Mouse (Mus musculus) midbrain, postnatal 0 days (tissue): Measurements from ENCODE around the gene Rccd1. TPM values are rescaled to one million over a fixed set of nuclear protein-coding genes. Genes with fewer than 3 reads are reported as not detected.
A peak's percentile ranks its signal among the peaks of the same experiment; 100 is the strongest.

Experiments used
- ATAC-seq: fragments of 200-750 bp; cut with Nextera tagmentation; 2 replicates; pipeline ENCODE4 v1.8.0; 2017; ENCODE audit warnings: moderate number of reproducible peaks, mild to moderate bottlenecking, moderate TSS enrichment, moderate library complexity; ENCODE audit not compliant: low FRiP score
- DNase-seq: peaks from one replicate; pipeline ENCODE4 v3.0.0-alpha.2; 2015; ENCODE audit warnings: low spot score
- H3K27ac ChIP-seq: fragments of 300-500 bp; sonication (generic); 2 replicates; pipeline ENCODE4 v1.5.1; 2014; ENCODE audit warnings: low read depth, mild to moderate bottlenecking, low read length, mixed read lengths
- H3K27me3 ChIP-seq: fragments of 300-500 bp; sonication (generic); 2 replicates; pipeline ENCODE4 v1.6.1; 2014; ENCODE audit warnings: low read length, control low read depth, mixed read lengths; ENCODE audit not compliant: insufficient read depth
- H3K36me3 ChIP-seq: fragments of 300-500 bp; sonication (generic); 2 replicates; pipeline ENCODE4 v1.6.1; 2014; ENCODE audit warnings: low read length, control low read depth, mixed read lengths; ENCODE audit not compliant: insufficient read depth
- H3K4me1 ChIP-seq: fragments of 300-500 bp; sonication (generic); 2 replicates; pipeline ENCODE4 v1.6.1; 2014; ENCODE audit warnings: mild to moderate bottlenecking, control low read depth, antibody characterized with exemption, low read length, mixed read lengths; ENCODE audit not compliant: insufficient read depth
- H3K4me2 ChIP-seq: fragments of 300-500 bp; sonication (generic); 2 replicates; pipeline ENCODE4 v1.6.1; 2014; ENCODE audit warnings: low read depth, mild to moderate bottlenecking, low read length, mixed read lengths; ENCODE audit not compliant: poor library complexity, severe bottlenecking
- H3K4me3 ChIP-seq: fragments of 300-500 bp; sonication (generic); 2 replicates; pipeline ENCODE4 v1.5.1; 2014; ENCODE audit warnings: low read depth, mild to moderate bottlenecking, low read length, moderate library complexity
- H3K9ac ChIP-seq: fragments of 300-500 bp; sonication (generic); replicated peaks from 2 replicates; pipeline ENCODE4 v1.6.1; 2014; ENCODE audit warnings: mild to moderate bottlenecking, low read length, moderate library complexity, mixed read lengths; ENCODE audit not compliant: poor library complexity, severe bottlenecking
- H3K9me3 ChIP-seq: fragments of 300-500 bp; sonication (generic); 2 replicates; pipeline ENCODE4 v1.6.1; 2016; ENCODE audit warnings: low read length, control low read depth
- CTCF ChIP-seq: IDR thresholded peaks from 2 replicates; pipeline ENCODE4 v1.5.1; 2016; ENCODE audit warnings: antibody characterized with exemption, mild to moderate bottlenecking
- WGBS: fragments of 180-500 bp; shearing (Covaris S2); extraction: QIAGEN DNeasy Blood & Tissue Kit; methylation state at CpG from one replicate; pipeline ENCODE4 v1.1.7; 2014; 5-methylcytosine and 5-hydroxymethylcytosine counted together
- polyA plus RNA-seq: library from polyadenylated mRNA; unstranded; fragments of >200 nt; fragmentation: Nextera tagmentation; extraction: Ambion mirVana; gene quantifications from 2 replicates; pipeline ENCODE4 v1.2.1, GENCODE M21; 2015
- total RNA-seq: library from RNA; depleted of rRNA; stranded (reverse); fragments of >200 nt; gene quantifications from 2 replicates; pipeline ENCODE4 v1.2.3, GENCODE M21; 2014

Gene Rccd1
- total and polyA plus RNA-seq, 2 experiments from 2014 or later: 7.4 to 22.7 TPM

GRCm38 (mm10) chr7:80276374-80276773, 47.9 kb downstream of the Rccd1 start:
- H3K27me3 ChIP-seq: no peaks in the 10 kb centered on the region
- no peak overlapping the region for H3K9ac ChIP-seq
- H3K9me3 ChIP-seq: peaks cover 5% of the 10 kb centered on the region; the same call in 1 of the 2 replicates
- H3K27ac ChIP-seq: no peak overlapping the region
- no peak for TF ChIP-seq CTCF
- peaks cover 54% of the 10 kb centered on the region for H3K36me3 ChIP-seq
- ATAC-seq (no peak), DNase-seq (no peak)
- H3K4me3 ChIP-seq: no peak overlapping the region
- H3K4me2 ChIP-seq: no peak overlapping the region
- H3K4me1 ChIP-seq: no peaks in the 10 kb centered on the region
- 99% methylated on average over 4 of the region's 4 CpGs for WGBS

GRCm38 (mm10) chr7:80273456-80273855, 50.8 kb downstream of the Rccd1 start:
- ATAC-seq: no peak
- Histone ChIP-seq H3K27me3 (no peaks in the 10 kb centered on the region), H3K9ac (no peak overlapping the region), H3K9me3 (peaks cover 5% of the 10 kb centered on the region; the same call in 1 of the 2 replicates), H3K36me3 (peaks cover 42% of the 10 kb centered on the region), H3K4me2 (no peak overlapping the region), H3K27ac (no peak overlapping the region), H3K4me1 (peaks cover 13% of the 10 kb centered on the region), H3K4me3 (no peak overlapping the region)
- 93% methylated on average over 2 of the region's 2 CpGs for WGBS
- DNase-seq: no peak
- TF ChIP-seq CTCF: no peak

GRCm38 (mm10) chr7:80269751-80270255, 54.5 kb downstream of the Rccd1 start:
- peak overlapping the region; percentile 61 for H3K4me2 ChIP-seq
- under 1% methylated on average over 23 of the region's 23 CpGs for WGBS
- ATAC-seq: peak; percentile 78
- H3K9ac ChIP-seq: peak overlapping the region; percentile 68
- no peaks in the 10 kb centered on the region for H3K9me3 ChIP-seq
- peak overlapping the region; percentile 54 for H3K4me3 ChIP-seq
- peak overlapping the region; percentile 60 for H3K27ac ChIP-seq
- H3K36me3 ChIP-seq: peaks cover 23% of the 10 kb centered on the region
- DNase-seq: peak; percentile 52
- no peaks in the 10 kb centered on the region for H3K27me3 ChIP-seq
- H3K4me1 ChIP-seq: peaks cover 13% of the 10 kb centered on the region
- TF ChIP-seq CTCF: no peak

- Histone ChIP-seq H3K27me3 (no peaks in the 10 kb centered on the region), H3K4me2 (peak within 1 kb of the TSS; percentile 61), H3K9me3 (no peaks in the 10 kb centered on the region), H3K4me1 (peaks cover 13% of the 10 kb centered on the region), H3K27ac (peak within 1 kb of the TSS; percentile 60), H3K9ac (peak within 1 kb of the TSS; percentile 68), H3K36me3 (peaks cover 27% of the 10 kb centered on the region), H3K4me3 (peak within 1 kb of the TSS; percentile 54)
- peak; percentile 95 for DNase-seq
- WGBS: 5% methylated on average over 21 of the region's 21 CpGs
- peak; percentile 91 for ATAC-seq
- TF ChIP-seq CTCF: 0 out of 2 replicates have a peak, but pooled peaks have one; percentile 5
Measured at GRCm38 (mm10) chr7:80268897-80269750, 55.1 kb downstream of the Rccd1 start, which contains the start of gene Vps33b. Vps33b (plus strand) TSS chr7:80269649.

GRCm38 (mm10) chr7:80267764-80268163, 56.5 kb downstream of the Rccd1 start:
- no peaks in the 10 kb centered on the region for H3K9me3 ChIP-seq
- DNase-seq: no peak
- ATAC-seq: no peak
- H3K4me1 ChIP-seq: peaks cover 13% of the 10 kb centered on the region
- no peak overlapping the region for H3K4me2 ChIP-seq
- 80% methylated on average over 1 of the region's 1 CpGs for WGBS
- peaks cover 16% of the 10 kb centered on the region; the same call in 1 of the 2 replicates for H3K36me3 ChIP-seq
- no peak overlapping the region for H3K4me3 ChIP-seq
- no peaks in the 10 kb centered on the region for H3K27me3 ChIP-seq
- H3K9ac ChIP-seq: no peak overlapping the region
- no peak for TF ChIP-seq CTCF
- H3K27ac ChIP-seq: no peak overlapping the region

GRCm38 (mm10) chr7:80264606-80265005, 59.6 kb downstream of the Rccd1 start:
- Histone ChIP-seq H3K27me3 (peaks cover 4% of the 10 kb centered on the region), H3K9ac (no peak overlapping the region), H3K4me1 (peaks cover 6% of the 10 kb centered on the region; the same call in 1 of the 2 replicates), H3K4me2 (no peak overlapping the region), H3K4me3 (no peak overlapping the region), H3K27ac (no peak overlapping the region), H3K9me3 (no peaks in the 10 kb centered on the region), H3K36me3 (peaks cover 15% of the 10 kb centered on the region; the same call in 1 of the 2 replicates)
- no peak for TF ChIP-seq CTCF
- DNase-seq: no peak
- ATAC-seq: no peak
- 93% methylated on average over 12 of the region's 12 CpGs for WGBS
